Mouse (Mus musculus): ENCODE results near the gene Oas1f.

DNA sequence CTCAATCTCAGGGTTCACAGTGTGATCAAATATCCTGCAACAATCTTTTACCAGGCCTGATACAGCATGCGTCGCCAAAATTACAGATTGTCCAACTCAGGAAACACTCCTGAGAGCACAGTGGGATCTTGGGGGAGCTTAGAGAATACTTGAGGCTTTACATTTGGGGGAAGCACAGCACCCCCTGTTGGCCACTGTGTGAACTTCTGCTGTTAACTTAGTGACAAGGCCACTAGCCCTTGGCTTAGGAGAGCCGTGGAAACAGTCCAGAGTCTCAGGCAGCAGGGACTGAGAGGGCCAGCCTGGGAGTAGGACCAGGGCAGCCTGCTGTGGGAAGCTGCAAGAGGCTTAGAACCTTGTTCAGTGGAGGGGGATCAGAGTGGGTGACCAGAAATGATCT lies 31.2 kb upstream of the Oas1f start:
- TF ChIP-seq CTCF (IDR thresholded peaks at IDR 0.05; ENCODE audit: low read depth) (peak; percentile 83), EP300 (IDR thresholded peaks at IDR 0.05; ENCODE audit: low read depth) (no peak)

All from liver, postnatal 0 days (tissue).